Mouse (Mus musculus) liver, embryonic 15.5 days (tissue): ENCODE measurements around the gene Sorbs1. TPM values are rescaled to one million over a fixed set of nuclear protein-coding genes. Genes with fewer than 3 reads are reported as not detected.
A peak's percentile ranks its signal among the peaks of the same experiment; 100 is the strongest.

ENCODE experiments used
- ATAC-seq: fragments of 200-750 bp; cut with Nextera tagmentation; 2 replicates; pipeline ENCODE4 v1.8.0; 2017; ENCODE audit warnings: moderate number of reproducible peaks, mild to moderate bottlenecking, moderate library complexity; ENCODE audit not compliant: insufficient read depth
- H3K27ac ChIP-seq: fragments of 300-500 bp; sonication (generic); replicated peaks from 2 replicates; pipeline ENCODE4 v1.5.1; 2015; ENCODE audit warnings: mild to moderate bottlenecking, inconsistent platforms
- H3K27me3 ChIP-seq: fragments of 300-500 bp; sonication (generic); 2 replicates; pipeline ENCODE4 v1.6.1; 2015; ENCODE audit warnings: mild to moderate bottlenecking, inconsistent platforms
- H3K36me3 ChIP-seq: fragments of 300-500 bp; sonication (generic); replicated peaks from 2 replicates; pipeline ENCODE4 v1.6.1; 2015; ENCODE audit warnings: moderate library complexity, mild to moderate bottlenecking, inconsistent platforms
- H3K4me1 ChIP-seq: fragments of 300-500 bp; sonication (generic); replicated peaks from 2 replicates; pipeline ENCODE4 v1.6.1; 2015; ENCODE audit warnings: inconsistent platforms
- H3K4me2 ChIP-seq: fragments of 300-500 bp; sonication (generic); 2 replicates; pipeline ENCODE4 v1.6.1; 2015; ENCODE audit warnings: moderate library complexity, mild to moderate bottlenecking, inconsistent platforms
- H3K4me3 ChIP-seq: fragments of 300-500 bp; sonication (generic); replicated peaks from 2 replicates; pipeline ENCODE4 v1.5.1; 2015; ENCODE audit warnings: mild to moderate bottlenecking, inconsistent platforms
- H3K9ac ChIP-seq: fragments of 300-500 bp; sonication (generic); 2 replicates; pipeline ENCODE4 v1.6.1; 2015; ENCODE audit warnings: moderate library complexity, mild to moderate bottlenecking, inconsistent platforms
- H3K9me3 ChIP-seq: fragments of 300-500 bp; sonication (generic); replicated peaks from 2 replicates; pipeline ENCODE4 v1.6.1; 2016; ENCODE audit warnings: inconsistent platforms
- WGBS: fragments of 180-500 bp; shearing (Covaris S2); methylation state at CpG from one replicate; pipeline ENCODE4 v1.1.7; 2015; ENCODE audit warnings: mixed read lengths; ENCODE audit not compliant: insufficient replicate concordance; 5-methylcytosine and 5-hydroxymethylcytosine counted together
- polyA plus RNA-seq: library from polyadenylated mRNA; unstranded; fragments of >200 nt; fragmentation: Nextera tagmentation; extraction: Ambion mirVana; gene quantifications from 2 replicates; pipeline ENCODE4 v1.2.1, GENCODE M21; 2015

The Sorbs1 gene
- polyA plus RNA-seq, 1 experiment from 2014 or later = 34.9 TPM

- peak overlapping the region; percentile 60 for H3K4me2 ChIP-seq
- ATAC-seq = no peak
- peak overlapping the region; percentile 84 for H3K27ac ChIP-seq
These were observed 215.0 kb downstream of the Sorbs1 start for GRCm38 (mm10) chr19:40298574-40298973.

GRCm38 (mm10) chr19:40297798-40298144 lies 215.8 kb downstream of the Sorbs1 start:
- WGBS = 26% methylated on average over 4 of the region's 4 CpGs
- ATAC-seq = peak; percentile 26
- peaks cover 11% of the 10 kb centered on the region; the same call in 1 of the 2 replicates for H3K36me3 ChIP-seq
- no peaks in the 10 kb centered on the region for H3K27me3 ChIP-seq
- peak overlapping the region; percentile 84 for H3K27ac ChIP-seq
- H3K9me3 ChIP-seq = no peaks in the 10 kb centered on the region
- peak overlapping the region; percentile 28 for H3K4me3 ChIP-seq
- peak overlapping the region; percentile 60 for H3K4me2 ChIP-seq
- H3K4me1 ChIP-seq = peaks cover 62% of the 10 kb centered on the region
- 0 out of 2 replicates have a peak overlapping the region, but pooled peaks have one; percentile 6 for H3K9ac ChIP-seq

More at GRCm38 (mm10) chr19:40298574-40298973, 215.0 kb downstream of the Sorbs1 start:
- Histone ChIP-seq H3K27me3 (no peaks in the 10 kb centered on the region), H3K4me1 (peaks cover 64% of the 10 kb centered on the region), H3K36me3 (peaks cover 11% of the 10 kb centered on the region; the same call in 1 of the 2 replicates), H3K4me3 (peak overlapping the region; percentile 28; the same call in 1 of the 2 replicates), H3K9me3 (no peaks in the 10 kb centered on the region), H3K9ac (0 out of 2 replicates have a peak overlapping the region, but pooled peaks have one; percentile 6)
- 77% methylated on average over 2 of the region's 2 CpGs for WGBS

GRCm38 (mm10) chr19:40297078-40297797 lies 216.3 kb downstream of the Sorbs1 start:
- Histone ChIP-seq H3K4me1 (peaks cover 61% of the 10 kb centered on the region), H3K4me3 (peak overlapping the region; percentile 28), H3K9ac (no peak overlapping the region), H3K9me3 (no peaks in the 10 kb centered on the region), H3K36me3 (peaks cover 11% of the 10 kb centered on the region; the same call in 1 of the 2 replicates), H3K27me3 (no peaks in the 10 kb centered on the region), H3K27ac (peak overlapping the region; percentile 84), H3K4me2 (peak overlapping the region; percentile 60)
- 32% methylated on average over 7 of the region's 7 CpGs for WGBS
- ATAC-seq = peak; percentile 96

GRCm38 (mm10) chr19:40294231-40294630 lies 219.3 kb downstream of the Sorbs1 start:
- Histone ChIP-seq H3K4me3 (no peak overlapping the region), H3K27me3 (no peaks in the 10 kb centered on the region), H3K27ac (no peak overlapping the region), H3K4me1 (peaks cover 47% of the 10 kb centered on the region), H3K4me2 (no peak overlapping the region), H3K9me3 (no peaks in the 10 kb centered on the region), H3K36me3 (peaks cover 8% of the 10 kb centered on the region; the same call in 1 of the 2 replicates), H3K9ac (no peak overlapping the region)
- 35% methylated on average over 1 of the region's 1 CpGs for WGBS
- ATAC-seq = no peak

GRCm38 (mm10) chr19:40293791-40294190 lies 219.8 kb downstream of the Sorbs1 start:
- 85% methylated on average over 6 of the region's 6 CpGs for WGBS
- no peak overlapping the region for H3K9ac ChIP-seq
- H3K36me3 ChIP-seq = peaks cover 8% of the 10 kb centered on the region; the same call in 1 of the 2 replicates
- H3K4me3 ChIP-seq = no peak overlapping the region
- ATAC-seq = no peak
- no peak overlapping the region for H3K4me2 ChIP-seq
- no peaks in the 10 kb centered on the region for H3K27me3 ChIP-seq
- no peaks in the 10 kb centered on the region for H3K9me3 ChIP-seq
- peaks cover 43% of the 10 kb centered on the region for H3K4me1 ChIP-seq
- H3K27ac ChIP-seq = no peak overlapping the region

- Histone ChIP-seq H3K4me3 (no peak overlapping the region), H3K9me3 (no peaks in the 10 kb centered on the region), H3K4me2 (no peak overlapping the region), H3K9ac (no peak overlapping the region), H3K36me3 (0 out of 2 replicates have a peak, but pooled peaks cover 4% of the 10 kb centered on the region), H3K4me1 (peaks cover 9% of the 10 kb centered on the region), H3K27ac (no peak overlapping the region), H3K27me3 (no peaks in the 10 kb centered on the region)
- no peak for ATAC-seq
- 74% methylated on average over 6 of the region's 6 CpGs for WGBS
These were observed 223.4 kb downstream of the Sorbs1 start for GRCm38 (mm10) chr19:40290099-40290724.

GRCm38 (mm10) chr19:40288415-40288814 lies 225.2 kb downstream of the Sorbs1 start:
- Histone ChIP-seq H3K4me1 (peaks cover 5% of the 10 kb centered on the region; the same call in 1 of the 2 replicates), H3K27me3 (no peaks in the 10 kb centered on the region), H3K9me3 (no peaks in the 10 kb centered on the region), H3K9ac (no peak overlapping the region), H3K4me3 (no peak overlapping the region), H3K36me3 (no peaks in the 10 kb centered on the region), H3K4me2 (no peak overlapping the region), H3K27ac (no peak overlapping the region)
- WGBS = 81% methylated on average over 9 of the region's 9 CpGs
- ATAC-seq = no peak

- no peak overlapping the region for H3K27ac ChIP-seq
- H3K9ac ChIP-seq = no peak overlapping the region
- no peak for ATAC-seq
- no peaks in the 10 kb centered on the region for H3K27me3 ChIP-seq
- no peak overlapping the region for H3K4me2 ChIP-seq
- H3K4me1 ChIP-seq = no peaks in the 10 kb centered on the region
- no peaks in the 10 kb centered on the region for H3K36me3 ChIP-seq
- no peak overlapping the region for H3K4me3 ChIP-seq
- no peaks in the 10 kb centered on the region for H3K9me3 ChIP-seq
- 62% methylated on average over 2 of the region's 2 CpGs for WGBS
These were observed 228.9 kb downstream of the Sorbs1 start for GRCm38 (mm10) chr19:40284704-40285103.

GRCm38 (mm10) chr19:40283415-40283814 lies 230.2 kb downstream of the Sorbs1 start:
- WGBS = 30% methylated on average over 2 of the region's 2 CpGs
- Histone ChIP-seq H3K4me1 (peaks cover 2% of the 10 kb centered on the region; the same call in 1 of the 2 replicates), H3K27ac (no peak overlapping the region), H3K4me3 (no peak overlapping the region), H3K4me2 (no peak overlapping the region), H3K9me3 (no peaks in the 10 kb centered on the region), H3K36me3 (no peaks in the 10 kb centered on the region), H3K27me3 (no peaks in the 10 kb centered on the region), H3K9ac (no peak overlapping the region)
- ATAC-seq = no peak

GRCm38 (mm10) chr19:40278372-40279023 lies 235.1 kb downstream of the Sorbs1 start:
- H3K27ac ChIP-seq = no peak overlapping the region
- H3K9me3 ChIP-seq = no peaks in the 10 kb centered on the region
- H3K4me3 ChIP-seq = no peak overlapping the region
- H3K4me1 ChIP-seq = peaks cover 3% of the 10 kb centered on the region; the same call in 1 of the 2 replicates
- no peak overlapping the region for H3K9ac ChIP-seq
- 45% methylated on average over 8 of the region's 8 CpGs for WGBS
- H3K27me3 ChIP-seq = no peaks in the 10 kb centered on the region; the same call in 1 of the 2 replicates
- ATAC-seq = peak; percentile 72
- no peaks in the 10 kb centered on the region for H3K36me3 ChIP-seq
- no peak overlapping the region for H3K4me2 ChIP-seq

GRCm38 (mm10) chr19:40277494-40277893 lies 236.1 kb downstream of the Sorbs1 start:
- H3K27ac ChIP-seq = no peak overlapping the region
- WGBS = 70% methylated on average over 8 of the region's 8 CpGs
- no peak overlapping the region for H3K4me2 ChIP-seq
- no peaks in the 10 kb centered on the region for H3K9me3 ChIP-seq
- ATAC-seq = no peak
- no peaks in the 10 kb centered on the region for H3K36me3 ChIP-seq
- peaks cover 9% of the 10 kb centered on the region for H3K27me3 ChIP-seq
- H3K4me3 ChIP-seq = no peak overlapping the region
- H3K4me1 ChIP-seq = peaks cover 3% of the 10 kb centered on the region; the same call in 1 of the 2 replicates
- H3K9ac ChIP-seq = no peak overlapping the region
